Mouse (Mus musculus) limb, embryonic 14.5 days (tissue): ENCODE results near the gene Samd4. TPM values are rescaled to one million over a fixed set of nuclear protein-coding genes. Genes with fewer than 3 reads are reported as not detected.
A peak's percentile ranks its signal among the peaks of the same experiment; 100 is the strongest.

Source experiments
- ATAC-seq: fragments of 200-750 bp; cut with Nextera tagmentation; 2 replicates; pipeline ENCODE4 v1.8.0; 2017; ENCODE audit warnings: low read depth, moderate number of reproducible peaks, moderate TSS enrichment; ENCODE audit not compliant: low FRiP score
- DNase-seq: peaks from one replicate; pipeline ENCODE4 v3.0.0-alpha.2; 2015; ENCODE audit warnings: low spot score
- H3K27ac ChIP-seq: fragments of 300-500 bp; sonication (generic); replicated peaks from 2 replicates; pipeline ENCODE4 v1.5.1; 2014; ENCODE audit warnings: low read depth, mild to moderate bottlenecking, low read length, moderate library complexity, mixed read lengths
- H3K27me3 ChIP-seq: fragments of 300-500 bp; sonication (generic); 2 replicates; pipeline ENCODE4 v1.6.1; 2014; ENCODE audit warnings: low read length, mixed read lengths; ENCODE audit not compliant: control insufficient read depth, insufficient read depth
- H3K36me3 ChIP-seq: fragments of 300-500 bp; sonication (generic); 2 replicates; pipeline ENCODE4 v1.6.1; 2014; ENCODE audit warnings: mild to moderate bottlenecking, low read length, moderate library complexity, mixed read lengths; ENCODE audit not compliant: control insufficient read depth, insufficient read depth
- H3K4me1 ChIP-seq: fragments of 300-500 bp; sonication (generic); 2 replicates; pipeline ENCODE4 v1.6.1; 2014; ENCODE audit warnings: antibody characterized with exemption, low read length, mixed read lengths; ENCODE audit not compliant: control insufficient read depth, insufficient read depth
- H3K4me2 ChIP-seq: fragments of 300-500 bp; sonication (generic); replicated peaks from 2 replicates; pipeline ENCODE4 v1.6.1; 2014; ENCODE audit warnings: low read depth, mild to moderate bottlenecking, low read length, moderate library complexity; ENCODE audit not compliant: severe bottlenecking
- H3K4me3 ChIP-seq: fragments of 300-500 bp; sonication (generic); replicated peaks from 2 replicates; pipeline ENCODE4 v1.5.1; 2014; ENCODE audit warnings: low read length
- H3K9ac ChIP-seq: fragments of 300-500 bp; sonication (generic); 2 replicates; pipeline ENCODE4 v1.6.1; 2014; ENCODE audit warnings: mild to moderate bottlenecking, low read depth, low read length, moderate library complexity; ENCODE audit not compliant: severe bottlenecking
- H3K9me3 ChIP-seq: fragments of 300-500 bp; sonication (generic); 2 replicates; pipeline ENCODE4 v1.6.1; 2016; ENCODE audit warnings: low read length; ENCODE audit not compliant: control insufficient read depth
- POLR2A ChIP-seq: fragments of 200-500 bp; IDR thresholded peaks from 2 replicates; pipeline ENCODE4 v1.8.0; 2012; ENCODE audit warnings: inconsistent platforms, mild to moderate bottlenecking, moderate library complexity, borderline replicate concordance; ENCODE audit not compliant: insufficient read depth, insufficient read length; ENCODE audit errors: extremely low read depth
- WGBS: fragments of 180-500 bp; shearing (Covaris S2); extraction: QIAGEN DNeasy Blood & Tissue Kit; methylation state at CpG from one replicate; pipeline ENCODE4 v1.1.7; 2014; 5-methylcytosine and 5-hydroxymethylcytosine counted together
- polyA plus RNA-seq, 2 experiments: library from polyadenylated mRNA; depleted of rRNA in 1 of 2; stranded (reverse) in 1 of 2; unstranded in 1 of 2; fragments of >200 nt; fragmentation: Nextera tagmentation in 1 of 2; extraction: Ambion mirVana in 1 of 2; gene quantifications; 2 replicates each; pipeline versions ENCODE4 v1.2.1 to v1.2.3; 2012 to 2014

Gene Samd4
- polyA plus RNA-seq, 2 experiments = 9.6 to 23.9 TPM

DNA sequence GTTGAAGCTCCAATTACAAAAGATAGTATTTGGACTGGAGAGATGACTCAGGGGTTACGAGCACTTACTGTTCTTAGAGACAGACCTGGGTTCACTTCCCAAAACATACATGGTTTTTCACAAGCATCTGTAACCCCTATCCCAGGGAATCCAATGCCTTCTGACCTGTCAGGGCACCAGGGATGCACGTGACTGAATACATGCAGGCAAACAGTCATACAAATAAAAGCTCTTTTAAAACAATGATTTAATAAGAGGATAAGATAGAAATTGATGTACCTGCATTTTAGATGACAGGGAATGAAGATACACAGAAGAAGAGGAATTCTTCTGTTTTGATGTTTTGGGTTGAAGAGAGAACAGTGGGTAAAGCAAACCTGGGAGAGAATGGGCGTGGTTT is 107.8 kb downstream of the Samd4 start:
- 88% methylated on average over 3 of the region's 3 CpGs for WGBS
- DNase-seq (no peak), ATAC-seq (no peak)
- Histone ChIP-seq H3K9me3 (no peaks in the 10 kb centered on the region), H3K27me3 (no peaks in the 10 kb centered on the region), H3K4me1 (peaks cover 4% of the 10 kb centered on the region; the same call in 1 of the 2 replicates), H3K4me3 (no peak overlapping the region), H3K4me2 (no peak overlapping the region), H3K36me3 (no peaks in the 10 kb centered on the region), H3K9ac (no peak overlapping the region), H3K27ac (no peak overlapping the region)
- no peak for TF ChIP-seq POLR2A

DNA sequence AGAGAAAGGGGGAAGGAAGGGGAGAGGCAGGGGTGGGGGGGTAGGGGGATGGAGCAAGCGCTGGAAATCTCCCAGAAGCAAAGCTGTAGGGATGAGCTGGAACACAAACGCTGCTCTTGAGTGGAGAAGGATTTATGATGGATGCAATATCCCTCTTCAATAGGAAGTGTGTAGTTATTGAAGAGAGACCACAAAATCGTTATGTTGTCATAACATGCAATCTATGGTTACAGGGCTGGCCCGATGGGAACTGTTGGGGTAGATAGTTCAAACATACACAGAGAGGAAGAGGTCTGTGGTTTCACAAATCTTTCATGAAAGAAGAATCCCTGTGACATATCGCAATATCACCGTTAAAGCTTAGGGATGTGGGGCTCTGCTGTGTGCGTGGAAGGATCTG is 112.0 kb downstream of the Samd4 start:
- H3K36me3 ChIP-seq = no peaks in the 10 kb centered on the region
- H3K4me2 ChIP-seq = no peak overlapping the region
- H3K27me3 ChIP-seq = no peaks in the 10 kb centered on the region
- no peak overlapping the region for H3K4me3 ChIP-seq
- H3K9ac ChIP-seq = no peak overlapping the region
- TF ChIP-seq POLR2A = no peak
- H3K27ac ChIP-seq = no peak overlapping the region
- DNase-seq = peak; percentile 23
- no peak for ATAC-seq
- peaks cover 4% of the 10 kb centered on the region; the same call in 1 of the 2 replicates for H3K4me1 ChIP-seq
- WGBS = 73% methylated on average over 7 of the region's 7 CpGs
- H3K9me3 ChIP-seq = no peaks in the 10 kb centered on the region

DNA sequence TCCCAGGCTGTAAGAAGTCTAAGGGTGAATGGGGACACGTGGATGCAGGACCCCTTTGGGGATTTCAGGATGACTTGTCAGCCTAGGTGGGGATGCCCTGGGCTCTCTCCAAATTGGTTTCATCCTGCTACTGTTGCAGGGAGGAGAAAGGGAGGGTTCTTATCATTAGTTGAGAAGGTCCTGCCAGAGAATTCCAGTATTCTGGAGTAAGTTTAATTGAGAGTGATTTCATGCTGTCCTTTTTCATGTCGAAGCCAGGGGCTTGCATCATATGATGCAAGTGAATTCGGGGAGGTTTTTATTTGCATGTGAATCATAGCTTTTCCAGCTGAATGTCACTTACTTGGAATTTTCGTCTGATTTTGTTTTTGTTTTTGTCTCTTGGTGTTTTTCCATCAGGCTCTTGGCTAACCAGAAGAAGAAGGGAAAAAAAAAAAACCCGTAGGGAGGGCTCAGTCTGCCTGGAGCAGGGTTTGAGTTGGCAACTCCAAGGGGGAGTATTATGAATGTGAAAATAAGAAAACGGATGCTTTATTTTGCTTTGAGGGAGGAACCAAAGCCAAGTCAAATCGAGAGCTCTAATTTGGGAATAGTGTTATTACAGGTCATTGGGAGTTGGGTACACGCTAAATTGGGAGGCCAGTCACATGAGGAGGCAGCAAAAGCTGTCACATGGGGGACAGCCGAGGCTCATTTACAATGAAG is 116.8 kb downstream of the Samd4 start:
- TF ChIP-seq POLR2A = no peak
- Histone ChIP-seq H3K4me1 (peaks cover 8% of the 10 kb centered on the region), H3K4me3 (no peak overlapping the region), H3K27me3 (no peaks in the 10 kb centered on the region), H3K27ac (no peak overlapping the region), H3K36me3 (no peaks in the 10 kb centered on the region), H3K9me3 (no peaks in the 10 kb centered on the region), H3K4me2 (no peak overlapping the region), H3K9ac (no peak overlapping the region)
- DNase-seq (no peak), ATAC-seq (no peak)
- WGBS = 56% methylated on average over 9 of the region's 9 CpGs

DNA sequence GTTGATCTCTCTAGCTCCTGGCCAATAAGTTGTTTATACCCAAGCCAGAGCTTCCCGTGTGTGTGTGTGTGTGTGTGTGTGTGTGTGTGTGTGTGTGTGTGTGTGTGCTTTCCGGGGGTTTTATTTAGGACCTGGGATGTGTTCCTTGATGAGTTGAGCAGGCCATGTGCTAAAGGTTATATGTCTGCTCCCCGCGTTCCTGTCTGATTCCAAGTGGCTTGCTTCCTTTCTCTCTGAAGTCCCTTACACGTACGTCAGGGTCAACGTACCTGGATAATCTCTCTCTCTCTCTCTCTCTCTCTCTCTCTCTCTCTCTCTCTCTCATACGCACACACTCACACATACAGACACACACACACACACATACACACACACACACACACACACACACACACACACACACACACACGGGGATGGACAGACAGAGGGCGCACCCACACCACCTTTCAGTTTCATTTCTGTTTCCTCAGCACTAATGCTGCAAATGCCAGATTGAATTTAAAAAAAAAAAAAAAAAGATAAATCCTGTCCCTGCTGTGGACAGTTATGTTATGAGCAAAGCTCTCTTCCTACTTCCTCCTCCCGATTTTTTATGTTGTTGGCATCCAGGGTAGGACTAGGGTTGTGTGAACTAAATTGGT is 117.6 kb downstream of the Samd4 start:
- Histone ChIP-seq H3K9me3 (no peaks in the 10 kb centered on the region), H3K4me3 (no peak overlapping the region), H3K27ac (no peak overlapping the region), H3K9ac (no peak overlapping the region), H3K27me3 (no peaks in the 10 kb centered on the region), H3K4me1 (peaks cover 8% of the 10 kb centered on the region), H3K36me3 (no peaks in the 10 kb centered on the region), H3K4me2 (no peak overlapping the region)
- ATAC-seq (no peak), DNase-seq (no peak)
- TF ChIP-seq POLR2A = no peak
- WGBS = 69% methylated on average over 10 of the region's 11 CpGs

DNA sequence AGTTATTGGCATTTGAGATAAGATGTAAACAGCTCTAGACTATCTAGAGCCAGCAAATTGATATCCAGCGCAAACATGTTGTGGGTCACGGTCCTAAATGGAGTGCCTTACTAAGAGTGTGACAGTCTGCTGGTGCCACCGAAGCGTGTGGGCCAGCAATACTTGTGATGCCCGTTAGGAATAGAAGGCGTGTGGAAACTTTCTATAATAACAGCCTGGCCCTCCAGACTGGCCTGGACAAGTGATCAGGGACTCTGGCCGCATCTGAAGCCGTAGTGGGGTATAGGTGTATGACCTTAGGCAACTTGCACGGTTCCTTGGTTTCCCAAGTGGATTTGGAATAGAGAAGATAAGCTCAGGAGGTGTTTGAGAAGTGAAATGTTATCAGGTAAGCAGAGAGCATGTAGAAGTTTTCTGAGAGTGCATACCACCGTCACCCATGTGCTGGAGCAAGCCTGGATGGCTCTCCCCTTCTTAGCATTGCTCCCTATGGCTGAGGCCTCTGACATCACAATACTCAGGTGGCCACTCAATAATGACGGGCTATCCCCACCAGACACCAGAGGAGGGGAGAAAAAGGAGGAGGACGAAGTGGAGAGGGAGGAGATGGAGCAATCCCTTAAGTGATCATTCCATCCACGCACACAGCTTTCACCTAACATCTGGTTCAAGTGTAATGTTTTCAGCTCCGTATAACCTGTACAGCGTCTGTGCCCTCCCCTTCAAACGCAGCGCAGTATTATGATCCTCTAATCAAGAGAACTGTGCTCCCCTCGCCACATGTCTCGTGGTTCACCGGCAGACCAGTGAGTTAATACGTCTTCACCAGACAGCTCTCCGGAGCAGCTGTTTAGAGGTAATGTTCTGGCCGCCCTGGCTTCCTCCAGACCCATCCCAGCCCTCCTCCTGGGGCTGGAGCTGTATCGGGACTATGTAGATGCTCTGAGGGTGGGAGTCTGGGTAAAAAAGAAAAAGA is 118.4 kb downstream of the Samd4 start:
- DNase-seq (peak; percentile 22), ATAC-seq (peak; percentile 38; the same call in 1 of the 2 replicates)
- H3K36me3 ChIP-seq = no peaks in the 10 kb centered on the region
- no peak overlapping the region for H3K4me2 ChIP-seq
- 48% methylated on average over 24 of the region's 24 CpGs for WGBS
- no peak overlapping the region for H3K27ac ChIP-seq
- no peak overlapping the region for H3K9ac ChIP-seq
- no peak for TF ChIP-seq POLR2A
- no peaks in the 10 kb centered on the region for H3K9me3 ChIP-seq
- no peak overlapping the region for H3K4me3 ChIP-seq
- peaks cover 8% of the 10 kb centered on the region for H3K4me1 ChIP-seq
- no peaks in the 10 kb centered on the region for H3K27me3 ChIP-seq
